Mouse (Mus musculus) neural tube, embryonic 14.5 days (tissue): ENCODE measurements around the gene Dhrs7c. TPM values are rescaled to one million over a fixed set of nuclear protein-coding genes. Genes with fewer than 3 reads are reported as not detected.

Experiments used
- ATAC-seq: fragments of 200-750 bp; cut with Nextera tagmentation; 2 replicates; pipeline ENCODE4 v1.8.0; 2017; ENCODE audit warnings: low read depth, mild to moderate bottlenecking, moderate TSS enrichment, moderate library complexity
- H3K27ac ChIP-seq: fragments of 300-500 bp; sonication (generic); 2 replicates; pipeline ENCODE4 v1.5.1; 2014; ENCODE audit warnings: low read depth, mild to moderate bottlenecking, control low read depth, low read length, moderate library complexity, mixed read lengths
- H3K27me3 ChIP-seq: fragments of 300-500 bp; sonication (generic); 2 replicates; pipeline ENCODE4 v1.6.1; 2014; ENCODE audit warnings: low read length; ENCODE audit not compliant: control insufficient read depth, insufficient read depth
- H3K36me3 ChIP-seq: fragments of 300-500 bp; sonication (generic); 2 replicates; pipeline ENCODE4 v1.6.1; 2014; ENCODE audit warnings: low read length, mixed read lengths; ENCODE audit not compliant: control insufficient read depth, insufficient read depth
- H3K4me1 ChIP-seq: fragments of 300-500 bp; sonication (generic); 2 replicates; pipeline ENCODE4 v1.6.1; 2014; ENCODE audit warnings: low read length; ENCODE audit not compliant: control insufficient read depth, insufficient read depth
- H3K4me2 ChIP-seq: fragments of 300-500 bp; sonication (generic); 2 replicates; pipeline ENCODE4 v1.6.1; 2014; ENCODE audit warnings: mild to moderate bottlenecking, low read depth, low read length, control low read depth
- H3K4me3 ChIP-seq: fragments of 300-500 bp; sonication (generic); 2 replicates; pipeline ENCODE4 v1.5.1; 2014; ENCODE audit warnings: low read depth, low read length, control low read depth, mixed read lengths
- H3K9ac ChIP-seq: fragments of 300-500 bp; sonication (generic); replicated peaks from 2 replicates; pipeline ENCODE4 v1.6.1; 2014; ENCODE audit warnings: low read depth, mild to moderate bottlenecking, control low read depth, low read length, mixed read lengths
- H3K9me3 ChIP-seq: fragments of 300-500 bp; sonication (generic); 2 replicates; pipeline ENCODE4 v1.6.1; 2016; ENCODE audit warnings: low read length; ENCODE audit not compliant: control insufficient read depth
- WGBS: fragments of 180-500 bp; shearing (Covaris S2); extraction: QIAGEN DNeasy Blood & Tissue Kit; methylation state at CpG from one replicate; pipeline ENCODE4 v1.1.7; 2014; 5-methylcytosine and 5-hydroxymethylcytosine counted together
- polyA plus RNA-seq: library from polyadenylated mRNA; unstranded; fragments of >200 nt; fragmentation: Nextera tagmentation; extraction: Ambion mirVana; gene quantifications from 2 replicates; pipeline ENCODE4 v1.2.1, GENCODE M21; 2014

Dhrs7c gene
- polyA plus RNA-seq, 1 experiment from 2014 or later, result not detected

- Histone ChIP-seq H3K27ac (no peak overlapping the region), H3K9ac (no peak overlapping the region), H3K36me3 (no peaks in the 10 kb centered on the region), H3K4me2 (no peak overlapping the region), H3K27me3 (no peaks in the 10 kb centered on the region), H3K4me1 (no peaks in the 10 kb centered on the region), H3K9me3 (no peaks in the 10 kb centered on the region), H3K4me3 (no peak overlapping the region)
- no peak for ATAC-seq
- WGBS, result 72% methylated on average over 8 of the region's 8 CpGs
These were observed 3.2 kb downstream of the Dhrs7c start for GRCm38 (mm10) chr11:67801169-67801568.

- no peak overlapping the region for H3K4me3 ChIP-seq
- ATAC-seq, result no peak
- H3K36me3 ChIP-seq, result no peaks in the 10 kb centered on the region
- 97% methylated on average over 1 of the region's 1 CpGs for WGBS
- H3K9ac ChIP-seq, result no peak overlapping the region
- no peaks in the 10 kb centered on the region for H3K4me1 ChIP-seq
- H3K9me3 ChIP-seq, result no peaks in the 10 kb centered on the region
- no peak overlapping the region for H3K4me2 ChIP-seq
- no peaks in the 10 kb centered on the region for H3K27me3 ChIP-seq
- no peak overlapping the region for H3K27ac ChIP-seq
These were observed 7.6 kb downstream of the Dhrs7c start for GRCm38 (mm10) chr11:67805538-67805937.

- no peak overlapping the region for H3K9ac ChIP-seq
- no peak for ATAC-seq
- 86% methylated on average over 11 of the region's 11 CpGs for WGBS
These were observed 9.0 kb downstream of the Dhrs7c start for GRCm38 (mm10) chr11:67806832-67807597.

GRCm38 (mm10) chr11:67808051-67808450, 10.1 kb downstream of the Dhrs7c start:
- no peaks in the 10 kb centered on the region for H3K4me1 ChIP-seq
- 65% methylated on average over 5 of the region's 5 CpGs for WGBS
- H3K4me2 ChIP-seq, result no peak overlapping the region
- H3K27me3 ChIP-seq, result no peaks in the 10 kb centered on the region
- H3K9ac ChIP-seq, result no peak overlapping the region
- no peak overlapping the region for H3K4me3 ChIP-seq
- ATAC-seq, result no peak
- H3K9me3 ChIP-seq, result no peaks in the 10 kb centered on the region
- H3K27ac ChIP-seq, result no peak overlapping the region
- H3K36me3 ChIP-seq, result no peaks in the 10 kb centered on the region

More at GRCm38 (mm10) chr11:67806832-67807597, 9.0 kb downstream of the Dhrs7c start:
- Histone ChIP-seq H3K4me3 (no peak overlapping the region), H3K4me1 (no peaks in the 10 kb centered on the region), H3K27me3 (no peaks in the 10 kb centered on the region), H3K9me3 (no peaks in the 10 kb centered on the region), H3K4me2 (no peak overlapping the region), H3K27ac (no peak overlapping the region), H3K36me3 (no peaks in the 10 kb centered on the region)

- WGBS, result 80% methylated on average over 6 of the region's 6 CpGs
- Histone ChIP-seq H3K36me3 (no peaks in the 10 kb centered on the region), H3K27me3 (no peaks in the 10 kb centered on the region), H3K9ac (no peak overlapping the region), H3K4me3 (no peak overlapping the region), H3K9me3 (no peaks in the 10 kb centered on the region), H3K4me2 (no peak overlapping the region), H3K4me1 (no peaks in the 10 kb centered on the region), H3K27ac (no peak overlapping the region)
- ATAC-seq, result no peak
These were observed 13.5 kb downstream of the Dhrs7c start for GRCm38 (mm10) chr11:67811535-67811934.

GRCm38 (mm10) chr11:67819604-67820003, 21.6 kb downstream of the Dhrs7c start:
- H3K36me3 ChIP-seq, result no peaks in the 10 kb centered on the region
- no peak for ATAC-seq
- 0 out of 2 replicates have a peak overlapping the region, but pooled peaks have one; percentile 21 for H3K9ac ChIP-seq
- H3K27me3 ChIP-seq, result no peaks in the 10 kb centered on the region
- 20% methylated on average over 5 of the region's 5 CpGs for WGBS
- no peak overlapping the region for H3K27ac ChIP-seq
- H3K4me3 ChIP-seq, result no peak overlapping the region
- H3K9me3 ChIP-seq, result no peaks in the 10 kb centered on the region
- H3K4me2 ChIP-seq, result peak overlapping the region; percentile 29; the same call in 1 of the 2 replicates
- no peaks in the 10 kb centered on the region; the same call in 1 of the 2 replicates for H3K4me1 ChIP-seq

- WGBS, result 27% methylated on average over 4 of the region's 4 CpGs
- Histone ChIP-seq H3K27ac (no peak overlapping the region), H3K9me3 (no peaks in the 10 kb centered on the region), H3K4me2 (no peak overlapping the region), H3K36me3 (no peaks in the 10 kb centered on the region), H3K9ac (no peak overlapping the region), H3K4me3 (no peak overlapping the region), H3K27me3 (no peaks in the 10 kb centered on the region), H3K4me1 (no peaks in the 10 kb centered on the region; the same call in 1 of the 2 replicates)
- ATAC-seq, result peak; percentile 17; the same call in 1 of the 2 replicates
These were observed 22.2 kb downstream of the Dhrs7c start for GRCm38 (mm10) chr11:67820221-67820620.

GRCm38 (mm10) chr11:67821560-67821959, 23.6 kb downstream of the Dhrs7c start:
- Histone ChIP-seq H3K4me3 (no peak overlapping the region), H3K36me3 (no peaks in the 10 kb centered on the region), H3K27ac (no peak overlapping the region), H3K27me3 (no peaks in the 10 kb centered on the region), H3K4me2 (no peak overlapping the region), H3K9me3 (no peaks in the 10 kb centered on the region), H3K4me1 (no peaks in the 10 kb centered on the region; the same call in 1 of the 2 replicates), H3K9ac (no peak overlapping the region)
- no peak for ATAC-seq
- WGBS, result 91% methylated on average over 6 of the region's 6 CpGs

- H3K9ac ChIP-seq, result no peak overlapping the region
- WGBS, result 52% methylated on average over 12 of the region's 12 CpGs
- no peaks in the 10 kb centered on the region for H3K9me3 ChIP-seq
- no peaks in the 10 kb centered on the region for H3K4me1 ChIP-seq
- H3K27me3 ChIP-seq, result no peaks in the 10 kb centered on the region
- H3K4me2 ChIP-seq, result no peak overlapping the region
- H3K36me3 ChIP-seq, result no peaks in the 10 kb centered on the region
- H3K4me3 ChIP-seq, result no peak overlapping the region
- no peak overlapping the region for H3K27ac ChIP-seq
- no peak for ATAC-seq
These were observed 30.5 kb downstream of the Dhrs7c start for GRCm38 (mm10) chr11:67828360-67829059.
